Mouse (Mus musculus) C2C12 (cell line): Measurements from ENCODE around the gene BC051665. TPM values are rescaled to one million over a fixed set of nuclear protein-coding genes. Genes with fewer than 3 reads are reported as not detected.

Experiments
- H3K27me3 ChIP-seq: one replicate; pipeline ENCODE4 v1.6.1; 2011; ENCODE audit not compliant: control insufficient read depth, insufficient read depth, insufficient read length
- H3K36me3 ChIP-seq: one replicate; pipeline ENCODE4 v1.6.1; 2011; ENCODE audit not compliant: control insufficient read depth, insufficient read depth
- H3K4me3 ChIP-seq: one replicate; pipeline ENCODE4 v1.5.1; 2011; ENCODE audit warnings: mild to moderate bottlenecking, control low read depth; ENCODE audit not compliant: poor library complexity, insufficient read depth, severe bottlenecking
- H3K79me2 ChIP-seq: one replicate; pipeline ENCODE4 v1.6.1; 2011; ENCODE audit not compliant: control insufficient read depth, insufficient read depth
- H3K79me3 ChIP-seq: one replicate; pipeline ENCODE4 v1.6.1; 2011; ENCODE audit warnings: low read depth, control low read depth
- H3ac ChIP-seq: one replicate; pipeline ENCODE3; 2011; ENCODE audit warnings: low read depth; ENCODE audit not compliant: control insufficient read depth, insufficient read length
- CEBPB ChIP-seq: IDR thresholded peaks from one replicate; pipeline ENCODE4 v1.6.1; 2011; ENCODE audit warnings: low read depth, mild to moderate bottlenecking, control low read depth, moderate library complexity
- CTCF ChIP-seq: IDR thresholded peaks from one replicate; pipeline ENCODE4 v1.5.1; 2011; ENCODE audit not compliant: control insufficient read depth, insufficient read depth, insufficient read length
- FOSL1 ChIP-seq: IDR thresholded peaks from one replicate; pipeline ENCODE4 v1.8.0; 2011; ENCODE audit warnings: mild to moderate bottlenecking, low read length; ENCODE audit not compliant: poor library complexity, insufficient read depth, severe bottlenecking
- MAX ChIP-seq: IDR thresholded peaks from one replicate; pipeline ENCODE4 v1.6.1; 2011; ENCODE audit warnings: mild to moderate bottlenecking, control low read depth
- MYOD1 ChIP-seq: IDR thresholded peaks from one replicate; pipeline ENCODE4 v1.6.1; 2011; ENCODE audit warnings: low read depth; ENCODE audit not compliant: control insufficient read depth, insufficient read length
- MYOG ChIP-seq: IDR thresholded peaks from one replicate; pipeline ENCODE4 v1.6.1; 2011; ENCODE audit not compliant: control insufficient read depth, insufficient read length; ENCODE audit errors: extremely low read depth
- USF1 ChIP-seq: IDR thresholded peaks from one replicate; pipeline ENCODE4 v1.6.1; 2011; ENCODE audit warnings: low read depth, mild to moderate bottlenecking, control low read depth, moderate library complexity
- polyA plus RNA-seq: library from polyadenylated mRNA; unstranded; fragments of >200 nt; fragmentation: generic; extraction: Trizol; gene quantifications from one replicate; pipeline ENCODE4 v1.2.1, GENCODE M21; 2012; ENCODE audit warnings: missing spikeins

Gene BC051665
- polyA plus RNA-seq, 1 experiment: not detected

GRCm38 (mm10) chr13:60760392-60760791 lies 25.8 kb downstream of the BC051665 start:
- H3ac ChIP-seq: no peak overlapping the region

GRCm38 (mm10) chr13:60759136-60759535 lies 27.0 kb downstream of the BC051665 start:
- no peak overlapping the region for H3ac ChIP-seq
- no peaks in the 10 kb centered on the region for H3K36me3 ChIP-seq
- H3K4me3 ChIP-seq: no peak overlapping the region
- no peak for TF ChIP-seq FOSL1
- TF ChIP-seq MYOG: no peak
- no peak for TF ChIP-seq MAX
- no peaks in the 10 kb centered on the region for H3K79me2 ChIP-seq
- no peaks in the 10 kb centered on the region for H3K79me3 ChIP-seq
- H3K27me3 ChIP-seq: no peaks in the 10 kb centered on the region

More at GRCm38 (mm10) chr13:60760392-60760791, 25.8 kb downstream of the BC051665 start:
- Histone ChIP-seq H3K27me3 (no peaks in the 10 kb centered on the region), H3K79me2 (no peaks in the 10 kb centered on the region), H3K4me3 (no peak overlapping the region), H3K36me3 (no peaks in the 10 kb centered on the region), H3K79me3 (no peaks in the 10 kb centered on the region)
- TF ChIP-seq MAX: no peak
- no peak for TF ChIP-seq FOSL1
- TF ChIP-seq CTCF: no peak
- no peak for TF ChIP-seq USF1
- TF ChIP-seq MYOG: no peak
- no peak for TF ChIP-seq MYOD1
- TF ChIP-seq CEBPB: no peak

- Histone ChIP-seq H3ac (no peak overlapping the region), H3K79me2 (no peaks in the 10 kb centered on the region), H3K27me3 (no peaks in the 10 kb centered on the region), H3K36me3 (no peaks in the 10 kb centered on the region), H3K79me3 (no peaks in the 10 kb centered on the region), H3K4me3 (no peak overlapping the region)
- TF ChIP-seq CTCF (no peak), MYOD1 (no peak), MAX (no peak), MYOG (no peak), USF1 (no peak), FOSL1 (no peak), CEBPB (no peak)
These were observed 28.9 kb downstream of the BC051665 start for GRCm38 (mm10) chr13:60757292-60757691.

- Histone ChIP-seq H3K79me3 (no peaks in the 10 kb centered on the region), H3K79me2 (no peaks in the 10 kb centered on the region), H3ac (no peak overlapping the region), H3K36me3 (no peaks in the 10 kb centered on the region), H3K4me3 (no peak overlapping the region), H3K27me3 (no peaks in the 10 kb centered on the region)
- TF ChIP-seq MYOG (no peak), USF1 (no peak)
These were observed 30.9 kb downstream of the BC051665 start for GRCm38 (mm10) chr13:60755251-60755650.

- TF ChIP-seq MAX: no peak
- no peak for TF ChIP-seq USF1
- no peak for TF ChIP-seq CTCF
- no peak for TF ChIP-seq FOSL1
- TF ChIP-seq MYOG: no peak
- TF ChIP-seq CEBPB: no peak
- TF ChIP-seq MYOD1: no peak
- no peaks in the 10 kb centered on the region for H3K36me3 ChIP-seq
- H3K79me3 ChIP-seq: no peaks in the 10 kb centered on the region
- no peaks in the 10 kb centered on the region for H3K79me2 ChIP-seq
- no peak overlapping the region for H3K4me3 ChIP-seq
- H3ac ChIP-seq: no peak overlapping the region
- H3K27me3 ChIP-seq: no peaks in the 10 kb centered on the region
These were observed 32.9 kb downstream of the BC051665 start for GRCm38 (mm10) chr13:60753216-60753615.

- no peak for TF ChIP-seq MAX
- no peak for TF ChIP-seq FOSL1
- TF ChIP-seq MYOD1: no peak
- no peak for TF ChIP-seq CTCF
- TF ChIP-seq MYOG: no peak
- TF ChIP-seq CEBPB: no peak
- no peak for TF ChIP-seq USF1
- Histone ChIP-seq H3K36me3 (no peaks in the 10 kb centered on the region), H3K79me3 (no peaks in the 10 kb centered on the region), H3K4me3 (no peak overlapping the region), H3K27me3 (no peaks in the 10 kb centered on the region), H3ac (no peak overlapping the region), H3K79me2 (no peaks in the 10 kb centered on the region)
These were observed 35.2 kb downstream of the BC051665 start for GRCm38 (mm10) chr13:60750930-60751329.
